Mouse (Mus musculus) C2C12 (cell line): Measurements from ENCODE around the gene Syngr1.

ENCODE experiments used
- CTCF ChIP-seq: IDR thresholded peaks from one replicate; pipeline ENCODE4 v1.5.1; 2011; ENCODE audit not compliant: control insufficient read depth, insufficient read depth, insufficient read length
- FOSL1 ChIP-seq: IDR thresholded peaks from one replicate; pipeline ENCODE4 v1.8.0; 2011; ENCODE audit warnings: mild to moderate bottlenecking, low read length; ENCODE audit not compliant: poor library complexity, insufficient read depth, severe bottlenecking
- MYOG ChIP-seq: IDR thresholded peaks from one replicate; pipeline ENCODE4 v1.6.1; 2011; ENCODE audit not compliant: control insufficient read depth, insufficient read length; ENCODE audit errors: extremely low read depth

- TF ChIP-seq CTCF (peak; percentile 77), MYOG (no peak), FOSL1 (no peak)
Measured at GRCm38 (mm10) chr15:80066538-80066937, 24.6 kb upstream of the Syngr1 start.
